Mouse (Mus musculus) retina, embryonic 14.5 days (tissue): Measurements from ENCODE around the gene Btbd18.

Experiments
- DNase-seq: peaks from one replicate; pipeline ENCODE4 v3.0.0-alpha.2; 2015; ENCODE audit warnings: low spot score

Btbd18 gene

GRCm38 (mm10) chr2:84703497-84703896 is 44.6 kb downstream of the Btbd18 start:
- no peak for DNase-seq

GRCm38 (mm10) chr2:84704329-84704728 is 45.5 kb downstream of the Btbd18 start:
- DNase-seq, result no peak

- DNase-seq, result no peak
Measured at GRCm38 (mm10) chr2:84705295-84705694, 46.4 kb downstream of the Btbd18 start.

GRCm38 (mm10) chr2:84707523-84707922 is 48.6 kb downstream of the Btbd18 start:
- DNase-seq, result no peak

- no peak for DNase-seq
Measured at GRCm38 (mm10) chr2:84711898-84712297, 53.0 kb downstream of the Btbd18 start.

- DNase-seq, result no peak
Measured at GRCm38 (mm10) chr2:84714422-84714810, 55.5 kb downstream of the Btbd18 start.

GRCm38 (mm10) chr2:84714811-84715561 is 56.1 kb downstream of the Btbd18 start, which contains the start of gene Zdhhc5:
Gene Zdhhc5 (minus strand): TSS chr2:84715180.
- DNase-seq, result peak; percentile 99

GRCm38 (mm10) chr2:84715562-84716361 is 56.9 kb downstream of the Btbd18 start:
- peak; percentile 94 for DNase-seq

GRCm38 (mm10) chr2:84716423-84717355 is 57.8 kb downstream of the Btbd18 start:
- DNase-seq, result peak; percentile 2

- DNase-seq, result no peak
Measured at GRCm38 (mm10) chr2:84717357-84717756, 58.5 kb downstream of the Btbd18 start.
